Comparison of ENCODE assay signal across 11 mouse cellular contexts in the genomic region with DNA sequence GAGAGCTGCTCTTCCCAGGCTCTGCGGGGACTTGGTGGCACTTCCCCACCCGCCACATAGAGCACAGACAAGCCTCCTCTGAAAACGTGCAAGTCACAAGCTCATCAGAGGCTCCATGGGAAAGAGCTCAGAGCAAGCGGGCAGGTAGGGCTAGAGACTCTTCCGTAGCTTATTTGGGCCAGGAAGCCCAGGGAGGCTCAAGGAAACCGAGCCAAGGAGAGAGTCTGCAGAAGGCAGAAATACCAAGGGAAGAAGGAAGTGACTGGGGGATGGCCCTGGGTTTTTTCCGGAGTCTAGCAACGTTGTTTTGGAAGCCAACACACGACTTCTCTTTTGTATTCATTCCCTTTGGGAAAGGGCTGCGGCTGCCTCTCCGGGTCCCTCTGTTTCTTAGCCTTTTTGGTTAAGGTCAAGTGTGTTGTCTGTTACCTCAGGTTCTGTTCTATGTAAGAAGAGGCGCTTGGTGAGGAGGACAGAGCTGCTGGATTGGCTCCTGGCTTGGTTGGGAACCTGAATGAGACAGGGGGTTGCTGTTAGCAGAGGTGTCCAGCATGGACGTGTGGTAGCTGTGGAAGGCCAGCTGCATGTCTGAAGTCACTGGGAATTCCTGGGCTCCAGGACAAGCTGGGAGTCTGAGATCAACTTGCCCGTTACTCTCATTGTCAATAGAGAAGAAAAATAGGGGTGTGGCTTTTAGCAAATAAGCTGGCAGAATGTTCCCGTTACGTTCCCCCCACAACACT.
A peak's percentile ranks its signal among the peaks of the same experiment; 100 is the strongest.
DNase-seq lines count a peak whose midpoint lies in the region; ATAC-seq lines count a peak whose summit lies in the region.
"Had no signal": no experiment of that assay in that cellular context is flagged by ENCODE, and none has a peak within 500 bp of the region (broad histone marks: within the 10 kb centered on the region; RNA-seq: fewer than 3 reads in every experiment).

No protein-coding gene starts in this region.

- H3K9me3 ChIP-seq in liver, embryonic 16.5 days (replicated peaks; ENCODE audit: control insufficient read depth, low read length), result no peaks in the 10 kb centered on the region
- no peaks in the 10 kb centered on the region for H3K9me3 ChIP-seq in liver, embryonic 11.5 days (ENCODE audit: control insufficient read depth, low read length)
- no peaks in the 10 kb centered on the region for H3K9me3 ChIP-seq in embryonic facial prominence, embryonic 15.5 days (replicated peaks)
- no peaks in the 10 kb centered on the region for H3K9me3 ChIP-seq in hindbrain, embryonic 13.5 days

- ATAC-seq in liver, embryonic 16.5 days (ENCODE audit: low read depth), result peak; percentile 24; the same call in 1 of the 2 replicates
- no peak for ATAC-seq in liver, embryonic 11.5 days (replicated peaks; ENCODE audit: low FRiP score)
- no peak for ATAC-seq in embryonic facial prominence, embryonic 15.5 days (ENCODE audit: insufficient number of reproducible peaks, low FRiP score, low TSS enrichment, low read depth)
- ATAC-seq in hindbrain, embryonic 13.5 days (ENCODE audit: low FRiP score), result no peak

- H3K4me1 ChIP-seq in liver, embryonic 16.5 days (ENCODE audit: control insufficient read depth, low read depth, low read length), result no peaks in the 10 kb centered on the region
- H3K4me1 ChIP-seq in liver, embryonic 11.5 days (replicated peaks; ENCODE audit: control insufficient read depth, insufficient read depth, low read length), result no peaks in the 10 kb centered on the region; the same call in 1 of the 2 replicates
- H3K4me1 ChIP-seq in embryonic facial prominence, embryonic 15.5 days, result peaks cover 23% of the 10 kb centered on the region; the same call in 1 of the 2 replicates
- H3K4me1 ChIP-seq in hindbrain, embryonic 13.5 days (replicated peaks), result peaks cover 37% of the 10 kb centered on the region

- no peaks in the 10 kb centered on the region for H3K36me3 ChIP-seq in liver, embryonic 16.5 days (ENCODE audit: control insufficient read depth, insufficient read depth)
- no peaks in the 10 kb centered on the region for H3K36me3 ChIP-seq in liver, embryonic 11.5 days (ENCODE audit: control insufficient read depth, insufficient read depth, low read length)
- H3K36me3 ChIP-seq in embryonic facial prominence, embryonic 15.5 days, result no peaks in the 10 kb centered on the region
- no peaks in the 10 kb centered on the region for H3K36me3 ChIP-seq in hindbrain, embryonic 13.5 days

- no peak overlapping the region for H3K27ac ChIP-seq in liver, embryonic 16.5 days (ENCODE audit: low read length)
- no peak overlapping the region for H3K27ac ChIP-seq in liver, embryonic 11.5 days (ENCODE audit: low read depth, low read length)
- peak overlapping the region; percentile 36; the same call in 1 of the 2 replicates for H3K27ac ChIP-seq in embryonic facial prominence, embryonic 15.5 days (replicated peaks)
- H3K27ac ChIP-seq in hindbrain, embryonic 13.5 days, result peak overlapping the region; percentile 24; the same call in 1 of the 2 replicates

- 37% methylated on average over 16 of the region's 16 CpGs for WGBS in liver, embryonic 16.5 days (ENCODE audit: insufficient replicate concordance)
- 55% methylated on average over 16 of the region's 16 CpGs for WGBS in liver, embryonic 11.5 days
- 71% methylated on average over 16 of the region's 16 CpGs for WGBS in embryonic facial prominence, embryonic 15.5 days
- WGBS in hindbrain, embryonic 13.5 days, result 73% methylated on average over 16 of the region's 16 CpGs

- no peak overlapping the region for H3K4me2 ChIP-seq in liver, embryonic 16.5 days (ENCODE audit: low read depth, low read length)
- no peak overlapping the region for H3K4me2 ChIP-seq in liver, embryonic 11.5 days
- no peak overlapping the region for H3K4me2 ChIP-seq in embryonic facial prominence, embryonic 15.5 days (replicated peaks)
- no peak overlapping the region for H3K4me2 ChIP-seq in hindbrain, embryonic 13.5 days

- DNase-seq in liver, embryonic 11.5 days (ENCODE audit: low spot score), result no peak
- peak; percentile 44 to 52 for DNase-seq in kidney, postnatal 36 days
- DNase-seq in adrenal gland, postnatal 4 days (ENCODE audit: low spot score in 2 of 2), result no peak
- no peak for DNase-seq in frontal cortex, postnatal 10 days (ENCODE audit: low spot score in 2 of 2)
- no peak for DNase-seq in lung, postnatal 25 days (ENCODE audit: low spot score)
- DNase-seq: cerebellum, adult 11-12 months; gastrocnemius, postnatal 14 days; right cerebral cortex, adult 18-20 months had no signal

- H3K27me3 ChIP-seq in liver, embryonic 16.5 days (ENCODE audit: control insufficient read depth, insufficient read depth, low read depth, low read length), result no peaks in the 10 kb centered on the region
- no peaks in the 10 kb centered on the region for H3K27me3 ChIP-seq in liver, embryonic 11.5 days (replicated peaks; ENCODE audit: control insufficient read depth, insufficient read depth, low read length)
- 0 out of 2 replicates have a peak, but pooled peaks cover 7% of the 10 kb centered on the region for H3K27me3 ChIP-seq in embryonic facial prominence, embryonic 15.5 days
- H3K27me3 ChIP-seq in hindbrain, embryonic 13.5 days, result peaks cover 10% of the 10 kb centered on the region

- H3K9ac ChIP-seq in liver, embryonic 16.5 days (ENCODE audit: low read depth, low read length), result no peak overlapping the region
- H3K9ac ChIP-seq in liver, embryonic 11.5 days (ENCODE audit: low read depth, low read length), result no peak overlapping the region
- no peak overlapping the region for H3K9ac ChIP-seq in embryonic facial prominence, embryonic 15.5 days
- H3K9ac ChIP-seq in hindbrain, embryonic 13.5 days, result no peak overlapping the region

- H3K4me3 ChIP-seq in liver, embryonic 16.5 days (ENCODE audit: low read depth, low read length), result no peak overlapping the region
- H3K4me3 ChIP-seq in liver, embryonic 11.5 days (ENCODE audit: low read depth, low read length), result no peak overlapping the region
- H3K4me3 ChIP-seq in embryonic facial prominence, embryonic 15.5 days (replicated peaks), result no peak overlapping the region
- no peak overlapping the region for H3K4me3 ChIP-seq in hindbrain, embryonic 13.5 days

Comparison
In these comparisons a context has a peak if more than half of its experiments do, and no peak if none do; other contexts are left out.
1. H3K27ac ChIP-seq: peak in embryonic facial prominence, embryonic 15.5 days (single experiment) and hindbrain, embryonic 13.5 days (single experiment); none in liver, embryonic 16.5 days (single experiment) and liver, embryonic 11.5 days (single experiment).
2. DNase-seq: peak in kidney, postnatal 36 days (2 of 2); none in liver, embryonic 11.5 days (single experiment), adrenal gland, postnatal 4 days (0 of 2), frontal cortex, postnatal 10 days (0 of 2) and lung, postnatal 25 days (single experiment).